Mouse (Mus musculus) heart, embryonic 15.5 days (tissue): ENCODE results near the gene Idh3g. TPM values are rescaled to one million over a fixed set of nuclear protein-coding genes. Genes with fewer than 3 reads are reported as not detected.

Experiments
- ATAC-seq: fragments of 200-750 bp; cut with Nextera tagmentation; replicated peaks from 2 replicates; pipeline ENCODE4 v1.8.0; 2017; ENCODE audit warnings: low read depth, moderate TSS enrichment; ENCODE audit not compliant: insufficient number of reproducible peaks, insufficient read depth, low FRiP score
- H3K27ac ChIP-seq: fragments of 300-500 bp; sonication (generic); 2 replicates; pipeline ENCODE4 v1.5.1; 2015; ENCODE audit warnings: mild to moderate bottlenecking, inconsistent platforms
- H3K27me3 ChIP-seq: fragments of 300-500 bp; sonication (generic); 2 replicates; pipeline ENCODE4 v1.6.1; 2015; ENCODE audit warnings: inconsistent platforms
- H3K36me3 ChIP-seq: fragments of 300-500 bp; sonication (generic); 2 replicates; pipeline ENCODE4 v1.6.1; 2015; ENCODE audit warnings: mild to moderate bottlenecking, inconsistent platforms
- H3K4me1 ChIP-seq: fragments of 300-500 bp; sonication (generic); replicated peaks from 2 replicates; pipeline ENCODE4 v1.6.1; 2015; ENCODE audit warnings: inconsistent platforms
- H3K4me2 ChIP-seq: fragments of 300-500 bp; sonication (generic); 2 replicates; pipeline ENCODE4 v1.6.1; 2015; ENCODE audit warnings: inconsistent platforms, mild to moderate bottlenecking, moderate library complexity
- H3K4me3 ChIP-seq: fragments of 300-500 bp; sonication (generic); 2 replicates; pipeline ENCODE4 v1.5.1; 2015; ENCODE audit warnings: mild to moderate bottlenecking, inconsistent platforms
- H3K9ac ChIP-seq: fragments of 300-500 bp; sonication (generic); 2 replicates; pipeline ENCODE4 v1.6.1; 2015; ENCODE audit warnings: mild to moderate bottlenecking, inconsistent platforms
- H3K9me3 ChIP-seq: fragments of 300-500 bp; sonication (generic); replicated peaks from 2 replicates; pipeline ENCODE4 v1.6.1; 2016; ENCODE audit warnings: inconsistent platforms
- WGBS: fragments of 180-500 bp; shearing (Covaris S2); methylation state at CpG from one replicate; pipeline ENCODE4 v1.1.7; 2015; ENCODE audit warnings: mixed read lengths; 5-methylcytosine and 5-hydroxymethylcytosine counted together
- polyA plus RNA-seq: library from polyadenylated mRNA; unstranded; fragments of >200 nt; fragmentation: Nextera tagmentation; extraction: Ambion mirVana; gene quantifications from 2 replicates; pipeline ENCODE4 v1.2.1, GENCODE M21; 2015

Gene Idh3g
- polyA plus RNA-seq, 1 experiment from 2014 or later: 410 TPM

DNA sequence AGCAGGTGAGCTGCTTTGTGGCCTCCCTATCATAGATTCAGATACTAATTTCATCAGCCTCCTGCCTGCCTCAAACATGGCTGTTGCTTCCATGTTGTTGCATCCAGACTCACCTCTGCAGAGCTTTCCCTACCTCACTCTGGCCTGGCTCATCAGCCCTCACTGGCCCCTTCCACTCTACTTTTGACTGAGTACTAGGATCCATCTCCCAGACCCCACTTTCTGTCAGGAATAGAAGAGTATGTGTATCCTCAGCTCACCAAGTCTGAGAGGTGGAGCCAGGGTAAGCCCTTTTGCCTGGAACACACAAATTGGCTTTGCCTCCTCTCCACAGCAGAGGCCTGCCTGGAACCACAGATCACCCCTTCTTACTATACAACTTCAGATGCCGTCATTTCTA lies 1.8 kb upstream of the Idh3g start:
- Histone ChIP-seq H3K4me2 (peak overlapping the region; percentile 63; the same call in 1 of the 2 replicates), H3K4me1 (peaks cover 13% of the 10 kb centered on the region), H3K4me3 (peak overlapping the region; percentile 74), H3K27ac (no peak overlapping the region), H3K36me3 (peaks cover 17% of the 10 kb centered on the region), H3K9ac (no peak overlapping the region), H3K9me3 (no peaks in the 10 kb centered on the region), H3K27me3 (no peaks in the 10 kb centered on the region)
- ATAC-seq: no peak
- WGBS: 79% methylated on average over 1 of the region's 1 CpGs

GRCm38 (mm10) chrX:73787225-73787558 lies 495 bp upstream of the Idh3g start:
- Histone ChIP-seq H3K4me3 (peak overlapping the region; percentile 74), H3K27me3 (no peaks in the 10 kb centered on the region), H3K4me2 (peak overlapping the region; percentile 63), H3K27ac (peak overlapping the region; percentile 96), H3K9ac (peak overlapping the region; percentile 78), H3K36me3 (peaks cover 17% of the 10 kb centered on the region), H3K9me3 (no peaks in the 10 kb centered on the region), H3K4me1 (peaks cover 13% of the 10 kb centered on the region)
- ATAC-seq: peak; percentile 3; the same call in 1 of the 2 replicates
- 29% methylated on average over 17 of the region's 22 CpGs for WGBS

DNA sequence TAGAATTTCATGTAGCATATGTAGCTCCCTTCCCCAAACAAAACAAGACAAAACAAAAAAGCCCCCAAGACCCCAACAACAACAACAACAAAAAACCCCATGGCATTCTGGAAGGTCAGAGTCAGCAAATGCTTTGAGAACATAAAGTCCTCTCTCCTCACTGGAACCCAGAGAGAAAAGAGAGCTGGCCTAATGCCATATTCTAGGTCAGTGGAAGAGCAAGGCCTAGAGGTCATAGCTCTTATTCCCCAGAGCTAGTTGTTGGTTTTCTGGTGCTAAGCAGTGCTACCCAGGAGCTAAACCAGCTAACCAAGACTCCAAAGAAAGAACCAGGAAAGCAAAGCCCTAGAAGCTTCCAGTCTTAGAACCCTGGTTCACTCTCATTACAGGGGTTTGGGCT lies 1.0 kb downstream of the Idh3g start:
- Histone ChIP-seq H3K36me3 (peaks cover 19% of the 10 kb centered on the region), H3K9me3 (no peaks in the 10 kb centered on the region), H3K4me2 (peak overlapping the region; percentile 62), H3K4me1 (peaks cover 13% of the 10 kb centered on the region), H3K4me3 (peak overlapping the region; percentile 74), H3K9ac (peak overlapping the region; percentile 78), H3K27me3 (no peaks in the 10 kb centered on the region), H3K27ac (peak overlapping the region; percentile 96)
- ATAC-seq: no peak

DNA sequence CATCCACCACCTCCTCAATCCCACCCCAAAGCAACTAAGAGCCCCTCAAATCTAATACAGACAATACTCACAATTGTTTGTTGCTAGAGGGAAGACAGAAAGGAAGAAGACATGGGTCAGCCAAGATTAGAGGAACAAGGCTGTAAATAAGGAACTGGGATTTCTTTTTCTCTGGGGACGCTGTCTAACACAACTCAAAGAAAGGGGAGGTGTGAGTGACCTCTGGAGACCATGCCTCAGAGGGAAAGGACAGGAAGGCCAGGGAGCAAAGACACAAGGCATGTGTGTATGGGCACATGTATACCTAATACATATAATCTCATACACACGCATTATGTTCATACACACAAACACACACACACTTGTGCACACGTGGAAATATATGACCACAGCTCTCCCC lies 4.5 kb downstream of the Idh3g start:
- no peaks in the 10 kb centered on the region for H3K27me3 ChIP-seq
- no peak for ATAC-seq
- H3K4me1 ChIP-seq: peaks cover 6% of the 10 kb centered on the region
- H3K27ac ChIP-seq: no peak overlapping the region
- peaks cover 36% of the 10 kb centered on the region for H3K36me3 ChIP-seq
- no peaks in the 10 kb centered on the region for H3K9me3 ChIP-seq
- H3K4me3 ChIP-seq: no peak overlapping the region
- no peak overlapping the region for H3K9ac ChIP-seq
- no peak overlapping the region for H3K4me2 ChIP-seq
- 87% methylated on average over 3 of the region's 3 CpGs for WGBS

- H3K27me3 ChIP-seq: no peaks in the 10 kb centered on the region
- 51% methylated on average over 10 of the region's 10 CpGs for WGBS
- H3K4me1 ChIP-seq: peaks cover 7% of the 10 kb centered on the region
- peak overlapping the region; percentile 46 for H3K4me3 ChIP-seq
- no peaks in the 10 kb centered on the region for H3K9me3 ChIP-seq
- H3K36me3 ChIP-seq: peaks cover 23% of the 10 kb centered on the region
- ATAC-seq: peak; percentile 61
- H3K27ac ChIP-seq: peak overlapping the region; percentile 92
- peak overlapping the region; percentile 56 for H3K9ac ChIP-seq
- H3K4me2 ChIP-seq: peak overlapping the region; percentile 57
Observed at GRCm38 (mm10) chrX:73774802-73775483, 11.8 kb downstream of the Idh3g start.

DNA sequence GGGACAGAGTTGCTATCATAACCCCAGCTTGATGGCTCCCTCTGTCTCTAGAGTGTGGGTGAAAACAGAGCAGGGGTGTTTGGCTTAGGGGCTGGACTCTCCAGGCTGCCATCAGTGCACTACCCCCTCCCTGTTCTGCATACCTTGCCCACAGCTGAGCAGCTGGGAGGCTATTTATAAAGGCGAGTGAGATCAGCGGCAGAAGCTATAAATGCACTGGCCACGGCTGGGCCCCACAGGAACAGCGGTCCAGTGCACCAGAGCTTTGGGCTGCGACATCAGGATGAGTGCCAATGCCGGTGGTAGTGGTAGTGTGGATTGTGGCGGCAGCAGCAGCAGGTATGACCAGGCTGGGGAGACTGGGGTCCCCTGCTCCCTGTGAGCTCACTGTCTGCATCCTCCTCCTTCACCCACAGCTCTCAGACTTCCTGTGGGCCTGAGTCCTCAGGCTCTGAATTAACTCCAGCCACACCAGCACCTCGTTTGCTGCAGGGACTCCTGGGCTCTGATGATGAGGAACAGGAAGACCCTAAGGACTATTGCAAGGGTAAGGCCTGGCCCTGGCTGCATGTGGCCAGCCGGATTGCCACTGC lies 12.4 kb downstream of the Idh3g start, which contains the start of gene Srpk3:
Gene Srpk3 (plus strand): TSS at position 238 of the 593 bp plus-strand sequence.
- Histone ChIP-seq H3K4me3 (peak within 1 kb of the TSS; percentile 46), H3K27ac (peak within 1 kb of the TSS; percentile 92), H3K9ac (peak within 1 kb of the TSS; percentile 56), H3K4me2 (peak within 1 kb of the TSS; percentile 57), H3K9me3 (no peaks in the 10 kb centered on the region), H3K4me1 (peaks cover 7% of the 10 kb centered on the region), H3K36me3 (peaks cover 16% of the 10 kb centered on the region; the same call in 1 of the 2 replicates), H3K27me3 (no peaks in the 10 kb centered on the region)
- WGBS: 35% methylated on average over 9 of the region's 9 CpGs
- peak; percentile 78 for ATAC-seq

GRCm38 (mm10) chrX:73767267-73767666 lies 19.4 kb downstream of the Idh3g start:
- peaks cover 9% of the 10 kb centered on the region; the same call in 1 of the 2 replicates for H3K4me1 ChIP-seq
- no peaks in the 10 kb centered on the region for H3K36me3 ChIP-seq
- H3K9ac ChIP-seq: no peak overlapping the region
- H3K9me3 ChIP-seq: no peaks in the 10 kb centered on the region
- no peak overlapping the region for H3K4me2 ChIP-seq
- no peaks in the 10 kb centered on the region for H3K27me3 ChIP-seq
- no peak overlapping the region for H3K27ac ChIP-seq
- no peak overlapping the region for H3K4me3 ChIP-seq
- WGBS: 56% methylated on average over 9 of the region's 9 CpGs
- no peak for ATAC-seq

DNA sequence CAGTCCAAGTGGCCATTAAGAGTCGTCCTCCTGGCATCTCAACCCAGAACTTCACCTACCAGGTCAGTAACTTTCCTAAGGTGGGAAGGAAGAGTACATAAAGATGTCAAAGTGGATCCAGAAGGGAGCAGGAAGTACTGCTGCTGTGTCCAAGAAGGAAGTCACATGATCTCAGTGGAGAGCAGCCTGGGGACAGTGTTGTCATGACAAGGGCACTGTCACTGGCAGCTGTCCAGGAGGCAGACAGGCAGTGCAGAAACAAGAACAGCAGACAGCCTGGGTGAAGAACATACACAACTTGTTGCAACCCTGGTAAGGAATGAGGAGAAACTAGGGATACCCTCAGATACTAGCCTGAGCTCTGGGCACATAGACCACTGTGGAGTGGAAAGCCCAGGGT lies 21.4 kb downstream of the Idh3g start:
- H3K27ac ChIP-seq: 0 out of 2 replicates have a peak overlapping the region, but pooled peaks have one; percentile 26
- no peak; the same call in 1 of the 2 replicates for ATAC-seq

GRCm38 (mm10) chrX:73758611-73759290 lies 27.9 kb downstream of the Idh3g start:
- peaks cover 4% of the 10 kb centered on the region; the same call in 1 of the 2 replicates for H3K4me1 ChIP-seq
- H3K4me3 ChIP-seq: no peak overlapping the region
- no peaks in the 10 kb centered on the region for H3K27me3 ChIP-seq
- ATAC-seq: no peak
- WGBS: 71% methylated on average over 13 of the region's 13 CpGs
- H3K9ac ChIP-seq: no peak overlapping the region
- no peak overlapping the region for H3K27ac ChIP-seq
- H3K36me3 ChIP-seq: no peaks in the 10 kb centered on the region
- H3K9me3 ChIP-seq: no peaks in the 10 kb centered on the region
- no peak overlapping the region for H3K4me2 ChIP-seq

More for the DNA sequence above, 21.4 kb downstream of the Idh3g start:
- Histone ChIP-seq H3K27me3 (no peaks in the 10 kb centered on the region), H3K4me2 (no peak overlapping the region), H3K4me1 (peaks cover 9% of the 10 kb centered on the region; the same call in 1 of the 2 replicates), H3K9me3 (no peaks in the 10 kb centered on the region), H3K36me3 (no peaks in the 10 kb centered on the region), H3K9ac (no peak overlapping the region), H3K4me3 (no peak overlapping the region)
- WGBS: 58% methylated on average over 1 of the region's 1 CpGs

- Histone ChIP-seq H3K9me3 (no peaks in the 10 kb centered on the region), H3K4me3 (no peak within 1 kb of the TSS)
- ATAC-seq: no peak
Observed at GRCm38 (mm10) chrX:73756334-73757140, 30.2 kb downstream of the Idh3g start, which contains the start of gene Plxnb3. Gene Plxnb3 (plus strand): TSS chrX:73757090.

DNA sequence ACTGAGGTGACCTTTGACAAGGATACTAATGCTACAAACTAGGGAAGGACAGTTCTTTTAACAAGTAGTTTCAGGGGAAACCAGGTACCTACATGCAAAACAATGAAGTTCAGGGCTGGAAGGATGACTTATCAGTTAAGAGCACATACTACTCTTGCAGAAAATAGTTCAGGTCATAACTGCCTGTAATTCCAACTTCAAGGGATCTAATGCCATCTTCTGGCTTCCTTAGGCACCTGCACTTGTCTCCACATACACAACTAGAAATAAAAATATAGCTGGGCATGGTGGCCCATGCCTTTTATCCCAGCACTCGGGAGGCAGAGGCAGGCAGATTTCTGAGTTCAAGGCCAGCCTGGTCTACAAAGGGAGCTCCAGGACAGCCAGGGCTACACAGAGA lies 37.7 kb downstream of the Idh3g start:
- WGBS: 86% methylated on average over 1 of the region's 1 CpGs
- no peak overlapping the region for H3K9ac ChIP-seq
- H3K36me3 ChIP-seq: no peaks in the 10 kb centered on the region
- no peaks in the 10 kb centered on the region for H3K4me1 ChIP-seq
- no peaks in the 10 kb centered on the region for H3K27me3 ChIP-seq
- no peak overlapping the region for H3K4me3 ChIP-seq
- ATAC-seq: no peak
- H3K4me2 ChIP-seq: no peak overlapping the region
- no peaks in the 10 kb centered on the region for H3K9me3 ChIP-seq
- H3K27ac ChIP-seq: no peak overlapping the region

More at GRCm38 (mm10) chrX:73756334-73757140, 30.2 kb downstream of the Idh3g start, which contains the start of gene Plxnb3:
- 64% methylated on average over 5 of the region's 5 CpGs for WGBS
- H3K9ac ChIP-seq: no peak within 1 kb of the TSS
- H3K4me2 ChIP-seq: no peak within 1 kb of the TSS
- no peaks in the 10 kb centered on the region for H3K36me3 ChIP-seq
- peaks cover 4% of the 10 kb centered on the region; the same call in 1 of the 2 replicates for H3K4me1 ChIP-seq
- H3K27ac ChIP-seq: no peak within 1 kb of the TSS
- no peaks in the 10 kb centered on the region for H3K27me3 ChIP-seq
